Mouse (Mus musculus) forebrain, embryonic 10.5 days (tissue): Measurements from ENCODE around the gene Ubr2. TPM values are rescaled to one million over a fixed set of nuclear protein-coding genes. Genes with fewer than 3 reads are reported as not detected.

ENCODE experiments used
- DNase-seq: peaks from one replicate; pipeline ENCODE4 v3.0.0-alpha.2; 2017; ENCODE audit warnings: low spot score; ENCODE audit errors: extremely low spot score
- H3K27ac ChIP-seq: fragments of 300-500 bp; sonication (generic); 2 replicates; pipeline ENCODE4 v1.5.1; 2016; ENCODE audit warnings: mild to moderate bottlenecking
- H3K27me3 ChIP-seq: fragments of 300-500 bp; sonication (generic); 2 replicates; pipeline ENCODE4 v1.6.1; 2016; ENCODE audit warnings: mild to moderate bottlenecking; ENCODE audit not compliant: poor library complexity, severe bottlenecking
- H3K36me3 ChIP-seq: fragments of 300-500 bp; sonication (generic); replicated peaks from 2 replicates; pipeline ENCODE4 v1.6.1; 2016; ENCODE audit warnings: mild to moderate bottlenecking, moderate library complexity
- H3K4me1 ChIP-seq: fragments of 300-500 bp; sonication (generic); 2 replicates; pipeline ENCODE4 v1.6.1; 2016
- H3K4me3 ChIP-seq: fragments of 300-500 bp; sonication (generic); 2 replicates; pipeline ENCODE4 v1.5.1; 2016; ENCODE audit warnings: mild to moderate bottlenecking, moderate library complexity
- H3K9me3 ChIP-seq: fragments of 300-500 bp; sonication (generic); 2 replicates; pipeline ENCODE4 v1.6.1; 2016; ENCODE audit warnings: mild to moderate bottlenecking, moderate library complexity
- WGBS: fragments of 180-500 bp; shearing (Covaris S2); methylation state at CpG from one replicate; pipeline ENCODE4 v1.1.7; 2016; 5-methylcytosine and 5-hydroxymethylcytosine counted together
- polyA plus RNA-seq: library from polyadenylated mRNA; unstranded; fragments of >200 nt; fragmentation: Nextera tagmentation; extraction: Ambion mirVana; gene quantifications from 2 replicates; pipeline ENCODE4 v1.2.1, GENCODE M21; 2016

Gene Ubr2
- polyA plus RNA-seq, 1 experiment from 2014 or later: 13.3 TPM

DNA sequence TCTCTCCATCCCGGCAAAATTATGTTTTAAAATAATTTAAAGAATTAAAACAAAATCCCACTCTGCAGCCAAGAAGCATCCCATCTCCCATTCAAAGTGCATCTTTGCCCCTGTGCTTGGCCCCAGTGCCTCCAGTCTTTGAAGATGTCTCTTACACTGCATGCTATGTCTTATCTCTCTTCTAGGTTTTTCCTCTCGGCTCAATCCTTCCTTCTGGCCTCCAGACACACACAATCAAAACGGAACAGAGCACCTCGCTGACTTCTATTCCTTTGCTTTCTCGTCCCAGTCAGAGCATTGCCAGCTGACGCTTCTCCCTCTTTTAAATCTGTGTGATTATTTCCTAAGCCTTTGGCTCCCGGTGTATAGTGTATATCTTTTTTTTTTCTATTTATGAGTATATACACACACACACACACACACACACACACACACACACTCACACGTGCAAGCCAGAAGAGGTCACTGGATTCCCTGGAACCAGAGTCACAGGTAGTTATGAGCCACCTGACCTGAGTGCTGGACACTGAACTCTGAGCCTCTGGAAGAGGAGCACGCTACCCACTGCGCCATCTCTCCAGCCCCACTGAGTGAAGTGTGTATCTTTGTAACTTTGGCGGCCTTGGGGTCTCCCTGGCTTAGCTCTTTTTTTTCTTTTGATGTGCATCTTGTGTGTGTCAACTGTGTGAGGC is 125.0 kb downstream of the Ubr2 start:
- no peaks in the 10 kb centered on the region for H3K36me3 ChIP-seq
- no peaks in the 10 kb centered on the region for H3K9me3 ChIP-seq
- peaks cover 22% of the 10 kb centered on the region for H3K4me1 ChIP-seq
- DNase-seq: no peak
- H3K27ac ChIP-seq: no peak overlapping the region
- no peak overlapping the region for H3K4me3 ChIP-seq
- 87% methylated on average over 11 of the region's 11 CpGs for WGBS
- no peaks in the 10 kb centered on the region for H3K27me3 ChIP-seq

- no peak for DNase-seq
- H3K4me3 ChIP-seq: no peak overlapping the region
- 95% methylated on average over 6 of the region's 6 CpGs for WGBS
- peaks cover 22% of the 10 kb centered on the region for H3K4me1 ChIP-seq
- no peaks in the 10 kb centered on the region for H3K36me3 ChIP-seq
- H3K27me3 ChIP-seq: no peaks in the 10 kb centered on the region
- H3K9me3 ChIP-seq: no peaks in the 10 kb centered on the region
- H3K27ac ChIP-seq: no peak overlapping the region
Observed at GRCm38 (mm10) chr17:46884766-46885165, 125.6 kb downstream of the Ubr2 start.

DNA sequence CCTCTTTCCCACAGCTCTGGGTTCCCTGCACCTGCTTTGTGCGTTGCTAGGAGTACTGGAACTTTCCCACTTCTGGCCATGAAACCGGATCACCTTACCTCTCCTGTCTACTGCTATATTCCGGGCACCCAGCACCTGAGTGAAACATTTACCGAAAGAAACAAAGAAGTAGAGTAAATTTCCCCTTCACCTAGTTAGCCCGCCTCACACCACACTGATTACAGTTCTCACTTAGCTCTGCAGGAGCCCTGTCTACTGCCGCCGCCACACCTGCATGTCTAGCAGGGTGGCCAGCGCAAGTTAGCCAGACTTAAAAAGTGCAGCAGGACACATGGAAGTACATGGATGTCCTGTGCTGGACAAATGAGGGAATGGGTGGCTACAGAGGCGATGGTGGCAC is 127.2 kb downstream of the Ubr2 start:
- Histone ChIP-seq H3K36me3 (no peaks in the 10 kb centered on the region), H3K4me3 (no peak overlapping the region), H3K27ac (no peak overlapping the region), H3K9me3 (no peaks in the 10 kb centered on the region), H3K27me3 (no peaks in the 10 kb centered on the region), H3K4me1 (peaks cover 12% of the 10 kb centered on the region)
- WGBS: 92% methylated on average over 9 of the region's 9 CpGs
- no peak for DNase-seq

GRCm38 (mm10) chr17:46881728-46882127 is 128.6 kb downstream of the Ubr2 start:
- Histone ChIP-seq H3K36me3 (no peaks in the 10 kb centered on the region), H3K9me3 (no peaks in the 10 kb centered on the region), H3K27ac (no peak overlapping the region), H3K4me3 (no peak overlapping the region), H3K27me3 (no peaks in the 10 kb centered on the region), H3K4me1 (peaks cover 12% of the 10 kb centered on the region)
- no peak for DNase-seq
- WGBS: 90% methylated on average over 6 of the region's 6 CpGs

- 83% methylated on average over 2 of the region's 2 CpGs for WGBS
- no peak for DNase-seq
- Histone ChIP-seq H3K4me1 (peaks cover 4% of the 10 kb centered on the region; the same call in 1 of the 2 replicates), H3K27ac (no peak overlapping the region), H3K36me3 (no peaks in the 10 kb centered on the region), H3K27me3 (no peaks in the 10 kb centered on the region), H3K4me3 (no peak overlapping the region), H3K9me3 (no peaks in the 10 kb centered on the region)
Observed at GRCm38 (mm10) chr17:46880322-46880721, 130.0 kb downstream of the Ubr2 start.

DNA sequence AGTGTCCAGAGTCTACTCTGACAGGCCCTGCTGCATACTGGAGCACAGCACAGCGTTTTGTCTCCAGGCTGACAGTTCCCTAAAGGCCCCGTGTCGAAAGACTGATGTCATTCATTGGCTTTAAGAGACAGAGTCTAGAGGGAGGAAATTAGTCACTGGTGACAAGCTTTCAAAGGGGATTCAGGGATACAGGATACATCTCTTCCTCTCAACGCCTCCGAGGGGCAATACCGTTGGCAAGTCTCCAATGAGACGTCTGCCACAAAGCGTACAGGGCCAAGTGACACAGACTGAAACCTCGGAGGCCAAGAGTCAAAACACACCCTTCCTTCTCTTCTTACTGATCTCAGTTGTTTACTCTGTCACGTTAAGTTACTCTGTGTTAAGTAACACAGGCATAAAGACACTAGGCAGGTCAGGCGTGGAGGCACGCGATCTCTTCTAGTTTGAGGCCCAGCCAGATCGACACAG is 130.5 kb downstream of the Ubr2 start:
- no peak for DNase-seq
- peaks cover 3% of the 10 kb centered on the region; the same call in 1 of the 2 replicates for H3K4me1 ChIP-seq
- WGBS: 83% methylated on average over 14 of the region's 14 CpGs
- H3K27me3 ChIP-seq: no peaks in the 10 kb centered on the region
- H3K27ac ChIP-seq: no peak overlapping the region
- no peaks in the 10 kb centered on the region for H3K9me3 ChIP-seq
- no peaks in the 10 kb centered on the region for H3K36me3 ChIP-seq
- no peak overlapping the region for H3K4me3 ChIP-seq

Other genes with a start within 250 kb of the Ubr2 start
- 0.55 and 1.00 TPM in 2 replicates for gene Ptcra, start 246.8 kb downstream of the Ubr2 start, polyA plus RNA-seq
- 54.4 and 54.7 TPM in 2 replicates for gene 2310039H08Rik, start 237.9 kb downstream of the Ubr2 start, polyA plus RNA-seq
- 242 and 248 TPM in 2 replicates for gene Rpl7l1, start 227.9 kb downstream of the Ubr2 start, polyA plus RNA-seq
- 2.9 and 4.1 TPM in 2 replicates for gene Bicral, start 152.1 kb downstream of the Ubr2 start, polyA plus RNA-seq
- 43.1 and 48.4 TPM in 2 replicates for gene Tbcc, start 119.9 kb downstream of the Ubr2 start, polyA plus RNA-seq
- gene Prph2, start 100.1 kb downstream of the Ubr2 start, polyA plus RNA-seq: not detected in 2 replicates